Mouse (Mus musculus) stomach, postnatal 0 days (tissue): ENCODE data around the gene Gm13278.
"Not testable (repeated sequence)": the region's sequence is repeated elsewhere in the genome, so short reads cannot be mapped to it uniquely, and the experiment has no call there.

Experiments used
- CTCF ChIP-seq: IDR thresholded peaks from 2 replicates; pipeline ENCODE4 v1.5.1; 2016; ENCODE audit warnings: antibody characterized with exemption, low read depth, mild to moderate bottlenecking, moderate library complexity
- EP300 ChIP-seq: optimal IDR thresholded peaks from 2 replicates; pipeline ENCODE3; 2016; ENCODE audit warnings: antibody characterized with exemption

GRCm38 (mm10) chr4:88759610-88760268 is 31.6 kb upstream of the Gm13278 start, which contains the start of gene Gm13283:
- not testable (repeated sequence) for TF ChIP-seq CTCF, EP300
